Mouse (Mus musculus): Measurements from ENCODE around the gene Rasl2-9. TPM values are rescaled to one million over a fixed set of nuclear protein-coding genes. Genes with fewer than 3 reads are reported as not detected.
"Not testable (repeated sequence)": the region's sequence is repeated elsewhere in the genome, so short reads cannot be mapped to it uniquely, and the experiment has no call there.

Rasl2-9 gene
- total RNA-seq (2021): 1 to 10 TPM; 5.3 to 5.8 TPM
- long read RNA-seq, experiment 1, transcript Rasl2-9-201 (1 exons, 1,013 nt): major isoform, 6 of 6 reads
- long read RNA-seq, experiment 1, partial matches to known transcripts: 0 of 6 reads
- long read RNA-seq, experiment 1, other reads (novel, unspliced or antisense): 0 of 6 reads
- long read RNA-seq, experiment 2, partial matches to known transcripts: 0 of 3 reads
- long read RNA-seq, experiment 2, other reads (novel, unspliced or antisense): 0 of 3 reads

GRCm38 (mm10) chr7:5125549-5126406 lies at the start of gene Rasl2-9:
Gene Rasl2-9 (minus strand): TSS chr7:5125950.
- peak; percentile 89 to 93 for DNase-seq
- intact Hi-C loops (cut with DNase I): loop anchor here (2.0 to 5.0 kb wide), 2 partner anchors 65 to 183 kb away; no protein-coding TSS in a partner anchor

- DNase-seq; intact Hi-C loops (cut with DNase I): not testable (repeated sequence)
These were observed 23.8 kb upstream of the Rasl2-9 start, which contains the start of gene Vmn1r55 for GRCm38 (mm10) chr7:5149570-5149969. Gene Vmn1r55 (minus strand): TSS chr7:5149670.

GRCm38 (mm10) chr7:5125078-5125477 lies 672 bp downstream of the Rasl2-9 start:
- intact Hi-C loops (cut with DNase I): loop anchor here (2.0 to 5.0 kb wide), 2 partner anchors 64 to 183 kb away; no protein-coding TSS in a partner anchor
- DNase-seq: peak; percentile 3 to 25

- intact Hi-C loops (cut with DNase I): no loop called here
- DNase-seq: no peak
These were observed 8.9 kb downstream of the Rasl2-9 start, which contains the start of gene Rfpl4 for GRCm38 (mm10) chr7:5116850-5117249. Gene Rfpl4 (minus strand): TSS chr7:5116950.

- intact Hi-C loops (cut with DNase I): no loop called here
- DNase-seq: no peak
These were observed 13.0 kb downstream of the Rasl2-9 start for GRCm38 (mm10) chr7:5112701-5113100.

GRCm38 (mm10) chr7:5109301-5109700 lies 16.4 kb downstream of the Rasl2-9 start:
- intact Hi-C loops (cut with DNase I): no loop called here
- DNase-seq: no peak

- DNase-seq: no peak
- intact Hi-C loops (cut with DNase I): no loop called here
These were observed 17.5 kb downstream of the Rasl2-9 start for GRCm38 (mm10) chr7:5108272-5108671.

GRCm38 (mm10) chr7:5102564-5102963 lies 23.2 kb downstream of the Rasl2-9 start:
- intact Hi-C loops (cut with DNase I): no loop called here
- no peak for DNase-seq

GRCm38 (mm10) chr7:5101066-5101663 lies 24.6 kb downstream of the Rasl2-9 start:
- no peak for DNase-seq

GRCm38 (mm10) chr7:5099796-5100195 lies 26.0 kb downstream of the Rasl2-9 start:
- intact Hi-C loops (cut with DNase I): no loop called here

More at GRCm38 (mm10) chr7:5101066-5101663, 24.6 kb downstream of the Rasl2-9 start:
- intact Hi-C loops (cut with DNase I): no loop called here

GRCm38 (mm10) chr7:5098769-5099168 lies 27.0 kb downstream of the Rasl2-9 start:
- DNase-seq: no peak
- intact Hi-C loops (cut with DNase I): no loop called here

More at GRCm38 (mm10) chr7:5099796-5100195, 26.0 kb downstream of the Rasl2-9 start:
- DNase-seq: no peak

- peak; percentile 27 to 45 for DNase-seq
- intact Hi-C loops (cut with DNase I): no loop called here
These were observed 32.8 kb downstream of the Rasl2-9 start for GRCm38 (mm10) chr7:5092831-5093510.

- intact Hi-C loops (cut with DNase I): no loop called here
- DNase-seq: no peak
These were observed 33.4 kb downstream of the Rasl2-9 start for GRCm38 (mm10) chr7:5092381-5092780.

GRCm38 (mm10) chr7:5091008-5091728 lies 34.6 kb downstream of the Rasl2-9 start:
- intact Hi-C loops (cut with DNase I): no loop called here
- no peak for DNase-seq

GRCm38 (mm10) chr7:5089853-5090252 lies 35.9 kb downstream of the Rasl2-9 start:
- intact Hi-C loops (cut with DNase I): loop anchor here (10.0 kb wide), 2 partner anchors 945 to 1065 kb away; partner anchors contain the start of gene Zfp787
- DNase-seq: no peak

GRCm38 (mm10) chr7:5087886-5088285 lies 37.9 kb downstream of the Rasl2-9 start:
- DNase-seq: no peak
- intact Hi-C loops (cut with DNase I): loop anchor here (10.0 kb wide), 2 partner anchors 943 to 1067 kb away; partner anchors contain the start of gene Zfp787

GRCm38 (mm10) chr7:5086921-5087440 lies 38.8 kb downstream of the Rasl2-9 start:
- DNase-seq: peak; percentile 27 to 30
- intact Hi-C loops (cut with DNase I): loop anchor here (10.0 kb wide), 2 partner anchors 942 to 1068 kb away; partner anchors contain the start of gene Zfp787

GRCm38 (mm10) chr7:5085512-5085911 lies 40.2 kb downstream of the Rasl2-9 start:
- DNase-seq: no peak
- intact Hi-C loops (cut with DNase I): loop anchor here (10.0 kb wide), 2 partner anchors 941 to 1069 kb away; partner anchors contain the start of gene Zfp787

Data from heart, postnatal 14 days (tissue).